Mouse (Mus musculus): ENCODE data around the gene Slc16a2. TPM values are rescaled to one million over a fixed set of nuclear protein-coding genes. Genes with fewer than 3 reads are reported as not detected.
A peak's percentile ranks its signal among the peaks of the same experiment; 100 is the strongest.

The Slc16a2 gene
- polyA plus RNA-seq, 1 experiment from 2014 or later = 27.5 TPM

DNA sequence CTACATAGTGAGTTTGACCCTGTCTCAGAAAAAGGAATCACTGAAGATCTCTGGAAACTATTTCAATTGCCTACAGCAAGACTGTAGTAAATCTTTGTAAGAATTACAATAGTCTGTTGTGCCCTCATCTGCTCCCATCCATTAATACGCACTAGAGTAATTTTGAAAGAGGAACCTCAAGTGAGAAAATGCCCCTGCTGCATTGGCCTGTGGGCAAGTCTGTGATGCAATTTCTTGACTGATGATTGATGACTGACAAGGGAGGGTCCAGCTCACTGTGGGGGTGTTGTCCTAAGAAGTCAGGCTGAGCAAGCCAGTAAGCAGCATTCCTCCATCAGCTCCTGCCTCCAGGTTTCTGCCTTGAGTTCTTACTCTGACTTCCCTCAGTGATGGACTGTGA is 75.6 kb downstream of the Slc16a2 start:
- no peak overlapping the region for H3K27ac ChIP-seq (ENCODE audit: low read depth, low read length)
- WGBS = 81% methylated on average over 1 of the region's 1 CpGs
- peaks cover 4% of the 10 kb centered on the region; the same call in 1 of the 2 replicates for H3K4me1 ChIP-seq (ENCODE audit: control insufficient read depth, insufficient read depth, low read length)
- DNase-seq (ENCODE audit: low spot score) (no peak), ATAC-seq (no peak)
- no peak overlapping the region for H3K4me3 ChIP-seq (ENCODE audit: low read depth, low read length)
- peaks cover 7% of the 10 kb centered on the region; the same call in 1 of the 2 replicates for H3K27me3 ChIP-seq (replicated peaks; ENCODE audit: control insufficient read depth, insufficient read depth, low read length)
- H3K36me3 ChIP-seq (ENCODE audit: control insufficient read depth, insufficient read depth, low read length) = no peaks in the 10 kb centered on the region
- H3K9ac ChIP-seq (ENCODE audit: low read length) = no peak overlapping the region
- no peaks in the 10 kb centered on the region for H3K9me3 ChIP-seq (replicated peaks; ENCODE audit: control insufficient read depth, low read length)
- H3K4me2 ChIP-seq (ENCODE audit: low read length) = no peak overlapping the region

GRCm38 (mm10) chrX:103744171-103745039 is 77.4 kb downstream of the Slc16a2 start:
- 31% methylated on average over 7 of the region's 7 CpGs for WGBS
- Histone ChIP-seq H3K36me3 (ENCODE audit: control insufficient read depth, insufficient read depth, low read length) (no peaks in the 10 kb centered on the region), H3K9me3 (replicated peaks; ENCODE audit: control insufficient read depth, low read length) (no peaks in the 10 kb centered on the region), H3K27me3 (replicated peaks; ENCODE audit: control insufficient read depth, insufficient read depth, low read length) (peaks cover 7% of the 10 kb centered on the region; the same call in 1 of the 2 replicates), H3K4me1 (ENCODE audit: control insufficient read depth, insufficient read depth, low read length) (peaks cover 4% of the 10 kb centered on the region; the same call in 1 of the 2 replicates), H3K9ac (ENCODE audit: low read length) (no peak overlapping the region), H3K27ac (ENCODE audit: low read depth, low read length) (peak overlapping the region; percentile 72; the same call in 1 of the 2 replicates), H3K4me3 (ENCODE audit: low read depth, low read length) (no peak overlapping the region), H3K4me2 (ENCODE audit: low read length) (no peak overlapping the region)
- ATAC-seq = peak; percentile 96
- DNase-seq (ENCODE audit: low spot score) = peak; percentile 93

GRCm38 (mm10) chrX:103742057-103742315 is 79.8 kb downstream of the Slc16a2 start:
- no peak for DNase-seq (ENCODE audit: low spot score)
- Histone ChIP-seq H3K4me1 (ENCODE audit: control insufficient read depth, insufficient read depth, low read length) (peaks cover 4% of the 10 kb centered on the region; the same call in 1 of the 2 replicates), H3K27me3 (replicated peaks; ENCODE audit: control insufficient read depth, insufficient read depth, low read length) (peaks cover 12% of the 10 kb centered on the region), H3K27ac (ENCODE audit: low read depth, low read length) (no peak overlapping the region), H3K4me2 (ENCODE audit: low read length) (no peak overlapping the region), H3K4me3 (ENCODE audit: low read depth, low read length) (no peak overlapping the region), H3K36me3 (ENCODE audit: control insufficient read depth, insufficient read depth, low read length) (no peaks in the 10 kb centered on the region), H3K9me3 (replicated peaks; ENCODE audit: control insufficient read depth, low read length) (no peaks in the 10 kb centered on the region), H3K9ac (ENCODE audit: low read length) (no peak overlapping the region)
- WGBS = 90% methylated on average over 2 of the region's 2 CpGs
- no peak for ATAC-seq

DNA sequence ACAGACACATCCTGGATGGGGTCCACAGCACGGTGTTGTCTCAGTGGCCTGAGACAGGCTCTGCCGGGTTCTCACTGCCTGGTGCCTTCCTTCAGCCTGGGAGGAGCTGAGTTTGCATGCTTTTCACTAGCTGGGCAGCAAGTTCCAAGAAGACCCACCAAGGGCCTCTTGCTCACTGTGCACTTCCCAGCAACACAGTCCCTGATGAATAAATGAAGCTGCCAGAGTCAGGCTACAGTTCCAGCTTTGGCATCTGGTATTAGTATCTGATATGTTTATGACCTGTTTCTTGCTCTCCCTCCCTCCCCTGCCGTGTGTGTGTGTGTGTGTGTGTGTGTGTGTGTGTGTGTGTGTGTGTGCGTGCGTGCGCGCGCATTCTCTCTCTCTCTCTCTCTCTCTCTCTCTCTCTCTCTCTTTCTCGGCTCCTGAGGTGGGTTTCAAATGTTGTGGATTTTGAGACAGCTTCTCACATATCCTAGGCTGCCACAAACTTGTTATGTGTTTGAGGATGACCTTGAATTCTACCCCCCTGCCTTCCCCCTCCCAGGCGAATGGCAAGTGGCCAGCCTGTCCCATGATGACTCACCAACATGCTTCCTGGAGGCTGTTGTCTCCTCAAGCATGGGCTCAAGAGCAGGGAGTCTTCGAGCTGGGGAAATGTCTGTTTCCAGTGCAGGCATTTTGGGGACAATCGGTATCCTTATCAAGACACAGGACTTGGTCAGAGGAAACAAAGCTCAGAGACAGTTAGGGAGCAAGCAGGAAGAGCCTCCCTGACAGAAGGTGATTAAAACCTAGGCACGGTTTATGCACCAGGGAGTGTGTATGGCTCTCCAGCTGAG is 80.3 kb downstream of the Slc16a2 start:
- H3K27me3 ChIP-seq (replicated peaks; ENCODE audit: control insufficient read depth, insufficient read depth, low read length) = peaks cover 15% of the 10 kb centered on the region
- WGBS = 74% methylated on average over 11 of the region's 13 CpGs
- no peak for DNase-seq (ENCODE audit: low spot score)

GRCm38 (mm10) chrX:103734041-103734625 is 87.7 kb downstream of the Slc16a2 start:
- no peak for ATAC-seq
- Histone ChIP-seq H3K9me3 (replicated peaks; ENCODE audit: control insufficient read depth, low read length) (no peaks in the 10 kb centered on the region), H3K27ac (ENCODE audit: low read depth, low read length) (no peak overlapping the region), H3K4me3 (ENCODE audit: low read depth, low read length) (no peak overlapping the region), H3K4me1 (ENCODE audit: control insufficient read depth, insufficient read depth, low read length) (no peaks in the 10 kb centered on the region), H3K9ac (ENCODE audit: low read length) (no peak overlapping the region), H3K4me2 (ENCODE audit: low read length) (no peak overlapping the region), H3K27me3 (replicated peaks; ENCODE audit: control insufficient read depth, insufficient read depth, low read length) (peaks cover 14% of the 10 kb centered on the region; the same call in 1 of the 2 replicates), H3K36me3 (ENCODE audit: control insufficient read depth, insufficient read depth, low read length) (no peaks in the 10 kb centered on the region)
- 77% methylated on average over 7 of the region's 7 CpGs for WGBS
- DNase-seq (ENCODE audit: low spot score) = no peak

More for the DNA sequence above, 80.3 kb downstream of the Slc16a2 start:
- Histone ChIP-seq H3K4me2 (ENCODE audit: low read length) (no peak overlapping the region), H3K9ac (ENCODE audit: low read length) (no peak overlapping the region), H3K4me3 (ENCODE audit: low read depth, low read length) (no peak overlapping the region), H3K36me3 (ENCODE audit: control insufficient read depth, insufficient read depth, low read length) (no peaks in the 10 kb centered on the region), H3K9me3 (replicated peaks; ENCODE audit: control insufficient read depth, low read length) (no peaks in the 10 kb centered on the region), H3K4me1 (ENCODE audit: control insufficient read depth, insufficient read depth, low read length) (peaks cover 4% of the 10 kb centered on the region; the same call in 1 of the 2 replicates), H3K27ac (ENCODE audit: low read depth, low read length) (no peak overlapping the region)
- ATAC-seq = no peak

DNA sequence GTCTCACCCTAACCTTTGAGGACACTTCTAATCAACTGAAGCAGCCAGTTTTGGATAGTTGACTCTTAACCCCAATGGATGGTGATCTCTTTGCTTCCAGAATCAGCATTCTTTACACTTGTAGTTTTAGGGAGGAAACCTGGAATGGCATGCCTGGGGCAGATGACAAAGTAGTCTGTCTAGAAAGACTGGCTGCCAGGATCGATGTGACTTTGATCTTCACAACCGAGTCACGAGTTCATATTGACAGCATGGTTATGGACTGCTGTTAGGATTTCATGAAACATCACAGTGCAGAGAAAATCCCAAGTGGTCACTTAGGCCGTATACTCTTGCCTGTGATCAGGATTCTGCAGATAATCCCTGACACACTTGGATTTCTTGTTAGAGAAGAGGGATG is 88.7 kb downstream of the Slc16a2 start:
- no peak overlapping the region for H3K4me3 ChIP-seq (ENCODE audit: low read depth, low read length)
- H3K4me2 ChIP-seq (ENCODE audit: low read length) = no peak overlapping the region
- H3K27ac ChIP-seq (ENCODE audit: low read depth, low read length) = no peak overlapping the region
- ATAC-seq (no peak), DNase-seq (ENCODE audit: low spot score) (no peak)
- H3K9ac ChIP-seq (ENCODE audit: low read length) = no peak overlapping the region
- peaks cover 6% of the 10 kb centered on the region; the same call in 1 of the 2 replicates for H3K27me3 ChIP-seq (replicated peaks; ENCODE audit: control insufficient read depth, insufficient read depth, low read length)
- 85% methylated on average over 4 of the region's 4 CpGs for WGBS
- H3K36me3 ChIP-seq (ENCODE audit: control insufficient read depth, insufficient read depth, low read length) = no peaks in the 10 kb centered on the region
- H3K9me3 ChIP-seq (replicated peaks; ENCODE audit: control insufficient read depth, low read length) = no peaks in the 10 kb centered on the region
- no peaks in the 10 kb centered on the region for H3K4me1 ChIP-seq (ENCODE audit: control insufficient read depth, insufficient read depth, low read length)

DNA sequence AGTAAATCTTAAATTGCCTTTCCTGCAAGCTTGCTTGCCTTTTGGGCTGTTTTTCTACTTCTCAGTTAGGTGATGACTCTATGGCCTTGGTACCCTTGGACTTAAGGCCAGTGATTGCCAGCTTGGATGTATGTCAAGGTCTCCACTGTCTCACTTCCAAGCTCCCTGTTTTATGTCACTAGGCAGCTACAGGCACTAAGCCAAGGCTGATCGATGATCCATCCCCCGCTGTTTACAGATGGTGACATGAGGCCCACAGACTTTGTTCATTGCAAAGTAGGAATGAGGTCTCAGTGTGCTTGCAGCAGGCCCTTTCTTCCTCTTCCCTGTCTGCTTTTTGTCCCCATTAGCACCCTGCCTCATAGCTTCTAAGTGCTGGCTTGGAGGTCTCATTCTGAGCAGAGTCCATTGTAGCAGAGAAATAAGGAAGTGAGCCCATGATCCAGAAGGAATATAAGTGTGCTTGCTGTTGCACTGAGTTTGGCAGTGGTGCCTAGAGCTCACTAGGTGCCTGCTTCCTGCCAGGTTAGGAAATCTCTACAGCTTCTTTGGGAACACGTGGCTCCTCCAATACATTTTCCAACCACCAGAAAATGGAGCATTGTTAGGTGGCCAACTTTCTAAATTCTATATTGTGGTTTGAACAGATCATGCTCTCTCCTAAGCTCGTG is 89.6 kb downstream of the Slc16a2 start:
- DNase-seq (ENCODE audit: low spot score) = no peak
- ATAC-seq = no peak
- Histone ChIP-seq H3K4me1 (ENCODE audit: control insufficient read depth, insufficient read depth, low read length) (no peaks in the 10 kb centered on the region), H3K4me2 (ENCODE audit: low read length) (no peak overlapping the region), H3K36me3 (ENCODE audit: control insufficient read depth, insufficient read depth, low read length) (no peaks in the 10 kb centered on the region), H3K27ac (ENCODE audit: low read depth, low read length) (no peak overlapping the region), H3K9me3 (replicated peaks; ENCODE audit: control insufficient read depth, low read length) (no peaks in the 10 kb centered on the region), H3K4me3 (ENCODE audit: low read depth, low read length) (no peak overlapping the region), H3K27me3 (replicated peaks; ENCODE audit: control insufficient read depth, insufficient read depth, low read length) (peaks cover 4% of the 10 kb centered on the region; the same call in 1 of the 2 replicates), H3K9ac (ENCODE audit: low read length) (no peak overlapping the region)
- WGBS = 72% methylated on average over 4 of the region's 4 CpGs

DNA sequence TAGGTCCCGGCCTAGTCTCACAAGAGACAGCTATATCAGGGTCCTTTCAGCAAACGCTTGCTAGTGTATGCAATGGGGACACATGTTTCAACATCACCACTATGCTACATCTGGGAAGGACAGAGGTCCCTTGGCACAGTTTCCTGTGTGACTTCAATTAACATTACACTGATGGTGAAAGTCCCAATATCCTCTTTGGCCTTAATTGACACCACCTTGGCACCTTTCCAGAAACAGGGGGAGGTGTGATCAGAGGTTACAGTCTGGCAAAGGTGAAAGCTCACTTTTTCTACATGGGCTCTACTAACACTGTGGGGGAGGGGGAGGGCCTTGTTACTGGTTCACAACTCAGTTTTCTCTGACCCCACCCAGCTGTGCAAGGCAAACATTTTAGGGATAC is 99.3 kb downstream of the Slc16a2 start:
- Histone ChIP-seq H3K27me3 (replicated peaks; ENCODE audit: control insufficient read depth, insufficient read depth, low read length) (no peaks in the 10 kb centered on the region; the same call in none of the 2 replicates), H3K36me3 (ENCODE audit: control insufficient read depth, insufficient read depth, low read length) (no peaks in the 10 kb centered on the region), H3K4me1 (ENCODE audit: control insufficient read depth, insufficient read depth, low read length) (no peaks in the 10 kb centered on the region), H3K27ac (ENCODE audit: low read depth, low read length) (no peak overlapping the region), H3K4me2 (ENCODE audit: low read length) (no peak overlapping the region), H3K4me3 (ENCODE audit: low read depth, low read length) (no peak overlapping the region), H3K9me3 (replicated peaks; ENCODE audit: control insufficient read depth, low read length) (no peaks in the 10 kb centered on the region), H3K9ac (ENCODE audit: low read length) (no peak overlapping the region)
- WGBS = 74% methylated on average over 2 of the region's 2 CpGs
- DNase-seq (ENCODE audit: low spot score) (no peak), ATAC-seq (no peak)
